Mouse (Mus musculus): ENCODE data around the gene Lpar6. TPM values are rescaled to one million over a fixed set of nuclear protein-coding genes. Genes with fewer than 3 reads are reported as not detected.

The Lpar6 gene
- polyA plus RNA-seq, 1 experiment from 2014 or later: 17.8 TPM

DNA sequence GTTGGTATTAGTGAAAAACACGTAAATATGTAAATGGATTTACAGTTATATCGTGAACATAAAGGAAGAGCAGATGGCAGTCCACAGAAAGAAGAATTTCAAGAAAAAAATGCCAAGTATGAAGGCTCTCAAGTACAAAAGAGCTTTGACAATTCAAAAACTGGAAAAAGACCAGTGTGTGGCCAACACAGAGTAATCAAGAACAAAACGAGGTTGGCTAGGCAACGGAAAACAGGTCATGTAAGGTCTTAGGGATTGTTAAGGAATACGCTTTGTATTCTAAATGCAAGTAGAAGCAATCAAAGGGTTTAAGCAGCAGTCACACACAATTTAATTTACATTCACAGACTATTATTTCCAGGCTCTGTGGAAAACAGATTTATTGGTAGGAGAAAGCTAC, 34.1 kb downstream of the Lpar6 start:
- no peak overlapping the region for H3K4me3 ChIP-seq (ENCODE audit: low read depth, low read length)

GRCm38 (mm10) chr14:73279096-73279495, 41.4 kb downstream of the Lpar6 start:
- Histone ChIP-seq H3K4me2 (no peak overlapping the region), H3K9ac (ENCODE audit: low read length) (no peak overlapping the region), H3K36me3 (ENCODE audit: control insufficient read depth, insufficient read depth, low read length) (no peaks in the 10 kb centered on the region), H3K4me1 (ENCODE audit: control insufficient read depth, insufficient read depth, low read length) (peaks cover 6% of the 10 kb centered on the region), H3K27me3 (ENCODE audit: control insufficient read depth, insufficient read depth, low read length) (no peaks in the 10 kb centered on the region), H3K4me3 (ENCODE audit: low read depth, low read length) (no peak overlapping the region), H3K9me3 (ENCODE audit: control insufficient read depth, low read length) (no peaks in the 10 kb centered on the region), H3K27ac (ENCODE audit: low read depth, low read length) (no peak overlapping the region)
- DNase-seq (ENCODE audit: low spot score, missing footprints): peak; percentile 26
- WGBS: 88% methylated on average over 6 of the region's 6 CpGs
- no peak for ATAC-seq (ENCODE audit: low FRiP score)

More for the DNA sequence above, 34.1 kb downstream of the Lpar6 start:
- no peak overlapping the region for H3K4me2 ChIP-seq
- H3K36me3 ChIP-seq (ENCODE audit: control insufficient read depth, insufficient read depth, low read length): peaks cover 2% of the 10 kb centered on the region; the same call in 1 of the 2 replicates
- no peaks in the 10 kb centered on the region for H3K27me3 ChIP-seq (ENCODE audit: control insufficient read depth, insufficient read depth, low read length)
- peak; percentile 69 for DNase-seq (ENCODE audit: low spot score, missing footprints)
- no peaks in the 10 kb centered on the region for H3K9me3 ChIP-seq (ENCODE audit: control insufficient read depth, low read length)
- WGBS: 50% methylated on average over 5 of the region's 5 CpGs
- no peak for ATAC-seq (ENCODE audit: low FRiP score)
- peaks cover 12% of the 10 kb centered on the region for H3K4me1 ChIP-seq (ENCODE audit: control insufficient read depth, insufficient read depth, low read length)
- no peak overlapping the region for H3K9ac ChIP-seq (ENCODE audit: low read length)
- no peak overlapping the region for H3K27ac ChIP-seq (ENCODE audit: low read depth, low read length)

DNA sequence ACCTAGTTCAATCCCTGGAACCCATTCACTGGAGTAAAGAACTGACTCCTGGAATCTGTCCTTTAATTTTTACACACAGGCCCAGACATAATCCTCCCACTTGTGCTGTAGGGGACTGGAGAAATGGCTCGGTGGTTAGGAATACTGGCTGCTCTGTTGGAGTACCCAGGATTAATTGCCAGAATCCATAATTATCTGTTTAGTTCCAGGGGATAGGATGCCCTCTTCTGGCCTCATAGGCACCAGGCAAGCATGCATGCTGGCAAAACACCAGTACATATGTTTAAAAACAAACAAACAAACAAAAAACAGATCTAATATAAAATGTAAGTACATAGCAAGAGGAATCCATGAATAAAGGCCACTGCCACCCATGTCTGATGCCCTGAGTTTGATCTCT, 43.3 kb downstream of the Lpar6 start:
- peak; percentile 75 for DNase-seq (ENCODE audit: low spot score, missing footprints)
- peak; percentile 42; the same call in 1 of the 2 replicates for ATAC-seq (ENCODE audit: low FRiP score)
- Histone ChIP-seq H3K36me3 (ENCODE audit: control insufficient read depth, insufficient read depth, low read length) (no peaks in the 10 kb centered on the region), H3K27ac (ENCODE audit: low read depth, low read length) (no peak overlapping the region), H3K9me3 (ENCODE audit: control insufficient read depth, low read length) (no peaks in the 10 kb centered on the region), H3K9ac (ENCODE audit: low read length) (no peak overlapping the region), H3K27me3 (ENCODE audit: control insufficient read depth, insufficient read depth, low read length) (no peaks in the 10 kb centered on the region), H3K4me1 (ENCODE audit: control insufficient read depth, insufficient read depth, low read length) (peaks cover 3% of the 10 kb centered on the region), H3K4me3 (ENCODE audit: low read depth, low read length) (no peak overlapping the region), H3K4me2 (no peak overlapping the region)
- 9% methylated on average over 1 of the region's 1 CpGs for WGBS

DNA sequence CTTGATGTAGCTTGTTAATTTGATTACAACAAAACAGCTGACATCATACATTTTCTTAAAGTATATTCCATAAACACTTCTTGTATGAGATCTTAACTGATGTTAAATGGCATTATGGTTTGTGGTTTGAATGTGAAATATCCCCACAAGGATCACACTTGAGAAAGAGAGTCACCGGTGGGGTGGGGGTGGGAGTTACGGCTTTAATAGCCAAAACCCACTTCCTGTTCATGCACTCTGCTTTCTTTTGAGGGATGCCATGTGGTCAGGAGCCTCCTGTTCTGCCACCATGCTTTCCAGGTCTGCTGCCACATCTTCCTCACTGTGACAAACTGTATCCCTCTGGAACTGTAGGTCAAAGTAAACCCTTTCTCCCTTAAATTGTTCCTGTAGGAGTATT, 52.2 kb downstream of the Lpar6 start:
- no peak overlapping the region for H3K9ac ChIP-seq (ENCODE audit: low read length)
- no peaks in the 10 kb centered on the region for H3K9me3 ChIP-seq (ENCODE audit: control insufficient read depth, low read length)
- no peaks in the 10 kb centered on the region for H3K4me1 ChIP-seq (ENCODE audit: control insufficient read depth, insufficient read depth, low read length)
- no peak for ATAC-seq (ENCODE audit: low FRiP score)
- no peaks in the 10 kb centered on the region for H3K27me3 ChIP-seq (ENCODE audit: control insufficient read depth, insufficient read depth, low read length)
- no peak overlapping the region for H3K4me3 ChIP-seq (ENCODE audit: low read depth, low read length)
- 90% methylated on average over 2 of the region's 2 CpGs for WGBS
- H3K4me2 ChIP-seq: no peak overlapping the region
- H3K36me3 ChIP-seq (ENCODE audit: control insufficient read depth, insufficient read depth, low read length): no peaks in the 10 kb centered on the region
- no peak overlapping the region for H3K27ac ChIP-seq (ENCODE audit: low read depth, low read length)
- no peak for DNase-seq (ENCODE audit: low spot score, missing footprints)

GRCm38 (mm10) chr14:73292434-73292833, 54.7 kb downstream of the Lpar6 start:
- no peak for DNase-seq (ENCODE audit: low spot score, missing footprints)
- 70% methylated on average over 1 of the region's 1 CpGs for whole genome bisulfite sequencing

More at GRCm38 (mm10) chr14:73292434-73292833, 54.7 kb downstream of the Lpar6 start:
- H3K4me2 ChIP-seq: no peak overlapping the region
- no peak for ATAC-seq (ENCODE audit: low FRiP score)
- no peaks in the 10 kb centered on the region for H3K9me3 ChIP-seq (ENCODE audit: control insufficient read depth, low read length)
- H3K4me3 ChIP-seq (ENCODE audit: low read depth, low read length): no peak overlapping the region
- no peaks in the 10 kb centered on the region for H3K27me3 ChIP-seq (ENCODE audit: control insufficient read depth, insufficient read depth, low read length)
- no peaks in the 10 kb centered on the region for H3K4me1 ChIP-seq (ENCODE audit: control insufficient read depth, insufficient read depth, low read length)
- no peaks in the 10 kb centered on the region for H3K36me3 ChIP-seq (ENCODE audit: control insufficient read depth, insufficient read depth, low read length)
- H3K9ac ChIP-seq (ENCODE audit: low read length): no peak overlapping the region
- H3K27ac ChIP-seq (ENCODE audit: low read depth, low read length): no peak overlapping the region

MicroRNAs encoded within 50 kb of the gene (microRNA counts, 519-probe panel; counts per million panel counts)
- microRNA mmu-miR-687: not detected

Small RNAs within 50 kb of the gene (microRNA-seq; reads per million reads assigned to microRNA genes)
- gene Mir687: not detected

Other genes starting within 250 kb of the Lpar6 start
- gene Cysltr2, start 188.8 kb upstream of the Lpar6 start, polyA plus RNA-seq (2014; fragmentation: Nextera tagmentation; extraction: Ambion mirVana): not detected in 2 replicates
- gene Rcbtb2, start 114.9 kb upstream of the Lpar6 start, polyA plus RNA-seq (2014; fragmentation: Nextera tagmentation; extraction: Ambion mirVana): 169 and 177 TPM in 2 replicates
- gene Rb1, start 87.9 kb downstream of the Lpar6 start, polyA plus RNA-seq (2014; fragmentation: Nextera tagmentation; extraction: Ambion mirVana): 41.4 and 49.2 TPM in 2 replicates
- 325 and 356 TPM in 2 replicates for gene Itm2b, start 147.4 kb downstream of the Lpar6 start, polyA plus RNA-seq (2014; fragmentation: Nextera tagmentation; extraction: Ambion mirVana)